Mouse (Mus musculus): ENCODE data around the gene Syde2.

DNA sequence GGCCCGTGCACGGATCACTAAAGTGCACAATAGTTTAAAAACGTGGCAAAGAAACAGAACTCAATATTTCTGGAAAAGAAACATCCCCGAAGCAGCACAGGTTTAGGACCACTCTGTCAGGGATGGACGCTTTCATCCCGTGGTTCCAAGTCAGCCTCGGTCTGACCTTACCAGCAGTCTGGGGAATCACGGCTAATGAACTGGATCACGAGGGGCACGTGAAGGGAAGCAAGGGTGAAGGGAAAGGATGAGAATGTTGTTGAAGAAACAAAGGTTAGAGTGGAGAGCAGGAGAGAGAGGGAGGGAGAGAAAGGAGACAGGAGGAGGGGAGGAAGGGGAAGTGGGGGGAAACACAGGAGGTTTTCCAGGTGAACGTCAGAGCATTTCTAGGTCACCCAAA lies 58.4 kb downstream of the Syde2 start:
- TF ChIP-seq POLR2A (IDR thresholded peaks at IDR 0.05; ENCODE audit: borderline replicate concordance, insufficient read depth, low read length) (no peak), CTCF (IDR thresholded peaks at IDR 0.05; ENCODE audit: borderline replicate concordance, insufficient read depth, low read depth, low read length) (no peak)

Data from cerebellum, adult 2 months (tissue).